8 mouse cellular contexts compared by ENCODE assay signal in the genomic region with DNA sequence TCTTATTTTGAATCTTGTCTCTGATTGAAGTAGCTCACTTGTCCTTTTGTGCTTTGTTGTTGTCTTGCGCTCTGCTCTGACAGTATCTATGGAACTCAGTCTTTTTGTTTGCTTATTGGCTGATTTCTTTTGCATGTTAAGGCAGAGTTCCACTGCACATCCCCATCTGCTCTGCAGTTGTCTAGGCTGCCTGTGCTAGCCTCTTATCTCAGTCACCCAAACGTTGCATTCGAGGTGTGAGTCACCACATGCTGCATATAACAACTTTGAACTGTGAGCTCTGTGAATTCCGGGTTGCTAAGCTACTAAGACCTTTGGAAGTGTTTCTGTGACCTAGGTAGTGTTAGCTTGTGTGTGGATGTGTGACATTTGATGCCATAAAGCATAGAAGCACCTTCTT.
DNase-seq lines count a peak whose midpoint lies in the region; ATAC-seq and TF ChIP-seq lines count a peak whose summit lies in the region.

No protein-coding gene starts in this region.

- no peak for ATAC-seq in midbrain, postnatal 0 days (ENCODE audit: low FRiP score)
- ATAC-seq in neural tube, embryonic 15.5 days (ENCODE audit: low FRiP score): no peak

- H3K27ac ChIP-seq in midbrain, embryonic 10.5 days (replicated peaks): peak overlapping the region; percentile 39
- H3K27ac ChIP-seq in midbrain, postnatal 0 days (ENCODE audit: low read depth, low read length): no peak overlapping the region
- peak overlapping the region; percentile 6; the same call in 1 of the 2 replicates for H3K27ac ChIP-seq in neural tube, embryonic 15.5 days (replicated peaks)

- H3K4me2 ChIP-seq in midbrain, postnatal 0 days (ENCODE audit: low read depth, low read length, poor library complexity, severe bottlenecking): no peak overlapping the region
- no peak overlapping the region for H3K4me2 ChIP-seq in neural tube, embryonic 15.5 days

- no peaks in the 10 kb centered on the region for H3K9me3 ChIP-seq in midbrain, embryonic 10.5 days (replicated peaks)
- no peaks in the 10 kb centered on the region for H3K9me3 ChIP-seq in midbrain, postnatal 0 days (ENCODE audit: low read length)
- no peaks in the 10 kb centered on the region for H3K9me3 ChIP-seq in neural tube, embryonic 15.5 days (replicated peaks)

- no peak for DNase-seq in midbrain, embryonic 10.5 days (ENCODE audit: low spot score)
- no peak for DNase-seq in midbrain, postnatal 0 days (ENCODE audit: low spot score)
- DNase-seq in c-Kit-negative CD71-positive TER-119-positive erythroid progenitor cells, embryonic 14.5 days (ENCODE audit: low read depth, low spot score): peak; percentile 79
- DNase-seq in induced T-regulatory cell, adult 2 months (ENCODE audit: low read depth): peak; percentile 60
- DNase-seq in cerebellum, postnatal 14 days: no peak
- DNase-seq in gastrocnemius, postnatal 14 days: no peak
- no peak for DNase-seq in right cerebral cortex, postnatal 10 days (ENCODE audit: low spot score in 2 of 2)

- intact Hi-C loops in gastrocnemius, postnatal 14 days (cut with DNase I; ENCODE audit: low total_unique reads): no loop called here

- peaks cover 36% of the 10 kb centered on the region for H3K36me3 ChIP-seq in midbrain, embryonic 10.5 days
- H3K36me3 ChIP-seq in midbrain, postnatal 0 days (ENCODE audit: insufficient read depth, low read length): no peaks in the 10 kb centered on the region
- H3K36me3 ChIP-seq in neural tube, embryonic 15.5 days: peaks cover 9% of the 10 kb centered on the region

- H3K4me3 ChIP-seq in midbrain, embryonic 10.5 days: no peak overlapping the region
- no peak overlapping the region for H3K4me3 ChIP-seq in midbrain, postnatal 0 days (ENCODE audit: low read depth, low read length)
- H3K4me3 ChIP-seq in neural tube, embryonic 15.5 days (replicated peaks): no peak overlapping the region

- no peaks in the 10 kb centered on the region for H3K27me3 ChIP-seq in midbrain, embryonic 10.5 days (ENCODE audit: low read depth, poor library complexity, severe bottlenecking)
- no peaks in the 10 kb centered on the region for H3K27me3 ChIP-seq in midbrain, postnatal 0 days (ENCODE audit: insufficient read depth, low read length)
- H3K27me3 ChIP-seq in neural tube, embryonic 15.5 days (replicated peaks): no peaks in the 10 kb centered on the region

- 50% methylated on average over 4 of the region's 4 CpGs for WGBS in midbrain, embryonic 10.5 days
- WGBS in midbrain, postnatal 0 days: 31% methylated on average over 4 of the region's 4 CpGs
- 54% methylated on average over 4 of the region's 4 CpGs for WGBS in neural tube, embryonic 15.5 days

- H3K9ac ChIP-seq in midbrain, postnatal 0 days (replicated peaks; ENCODE audit: low read length, poor library complexity, severe bottlenecking): no peak overlapping the region
- H3K9ac ChIP-seq in neural tube, embryonic 15.5 days (replicated peaks): no peak overlapping the region

- peaks cover 19% of the 10 kb centered on the region for H3K4me1 ChIP-seq in midbrain, embryonic 10.5 days
- no peaks in the 10 kb centered on the region for H3K4me1 ChIP-seq in midbrain, postnatal 0 days (ENCODE audit: insufficient read depth, low read length)
- H3K4me1 ChIP-seq in neural tube, embryonic 15.5 days: peaks cover 9% of the 10 kb centered on the region; the same call in 1 of the 2 replicates

- no peak for TF ChIP-seq CTCF in midbrain, postnatal 0 days (IDR thresholded peaks at IDR 0.05)

Comparison
In these comparisons a context has a peak if more than half of its experiments do, and no peak if none do; other contexts are left out.
1. DNase-seq: peak in c-Kit-negative CD71-positive TER-119-positive erythroid progenitor cells, embryonic 14.5 days (single experiment) and induced T-regulatory cell, adult 2 months (single experiment); none in midbrain, embryonic 10.5 days (single experiment), midbrain, postnatal 0 days (single experiment), cerebellum, postnatal 14 days (0 of 2), gastrocnemius, postnatal 14 days (single experiment) and right cerebral cortex, postnatal 10 days (0 of 2).